Mouse (Mus musculus) T-helper 17 cell (primary cell): ENCODE data around the gene Lrrc39.

Source experiments
- in situ Hi-C, 2 experiments: fragments of 300-600 bp; cut with MboI, MseI; formaldehyde crosslinking; loops; 1 replicate in 1 of 2; 2 replicates in 1 of 2; pipeline ENCODE4 v1.15.1; 2025; ENCODE audit warnings: high pct_unique_total_duplicates in 2 of 2

Lrrc39 gene

DNA sequence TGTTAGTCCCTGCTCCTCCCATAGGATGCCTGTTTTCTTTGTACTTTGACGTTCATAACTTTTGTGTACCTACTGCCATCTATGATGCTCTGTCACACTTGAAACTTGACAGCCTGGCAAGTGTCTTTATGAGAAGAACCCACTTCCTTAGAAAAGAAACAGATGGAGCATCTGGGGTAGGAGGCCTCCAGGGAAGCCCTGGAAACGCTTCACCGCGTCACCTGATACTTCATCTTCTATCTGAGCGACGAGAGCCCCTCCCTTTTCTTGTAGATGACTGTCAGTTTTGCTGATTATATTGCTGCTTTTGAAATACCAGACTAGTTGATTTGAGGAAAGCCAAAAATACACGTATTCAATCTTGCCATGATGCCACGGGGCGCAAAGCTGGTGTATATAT lies 41.8 kb downstream of the Lrrc39 start:
- in situ Hi-C loops = no loop called here

DNA sequence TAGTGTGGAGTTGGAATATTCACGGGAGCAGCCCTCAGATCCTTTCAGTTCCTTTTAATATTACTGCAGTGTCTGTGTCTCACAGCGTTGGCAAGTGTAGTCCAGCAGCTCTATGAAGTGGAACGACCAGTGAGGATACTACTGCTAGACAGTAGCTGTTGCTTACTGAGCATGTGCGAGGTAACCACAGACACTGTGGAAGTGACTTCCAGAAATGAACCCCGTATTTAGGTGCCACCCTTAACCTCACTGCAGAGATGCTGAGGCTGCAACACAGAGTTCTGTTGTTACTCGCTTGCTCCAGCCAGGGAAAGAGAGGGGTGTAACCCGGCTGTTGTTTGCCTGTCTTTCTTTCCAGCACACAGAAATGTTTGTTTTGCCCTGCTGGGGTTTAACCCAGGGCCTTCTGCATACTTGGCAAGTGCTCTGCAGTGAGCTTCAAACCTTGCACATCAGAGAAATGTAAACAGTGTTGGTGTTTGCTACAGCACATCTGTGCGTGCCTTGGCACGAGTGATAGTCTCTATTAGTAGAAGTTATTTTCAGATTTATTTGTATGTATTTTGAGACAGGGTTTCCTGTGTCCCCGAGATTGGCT lies 51.6 kb downstream of the Lrrc39 start, which contains the start of gene Trmt13:
TSS of gene Trmt13 (minus strand) at position 293 of the 598 bp plus-strand sequence.
- in situ Hi-C loops = no loop called here

DNA sequence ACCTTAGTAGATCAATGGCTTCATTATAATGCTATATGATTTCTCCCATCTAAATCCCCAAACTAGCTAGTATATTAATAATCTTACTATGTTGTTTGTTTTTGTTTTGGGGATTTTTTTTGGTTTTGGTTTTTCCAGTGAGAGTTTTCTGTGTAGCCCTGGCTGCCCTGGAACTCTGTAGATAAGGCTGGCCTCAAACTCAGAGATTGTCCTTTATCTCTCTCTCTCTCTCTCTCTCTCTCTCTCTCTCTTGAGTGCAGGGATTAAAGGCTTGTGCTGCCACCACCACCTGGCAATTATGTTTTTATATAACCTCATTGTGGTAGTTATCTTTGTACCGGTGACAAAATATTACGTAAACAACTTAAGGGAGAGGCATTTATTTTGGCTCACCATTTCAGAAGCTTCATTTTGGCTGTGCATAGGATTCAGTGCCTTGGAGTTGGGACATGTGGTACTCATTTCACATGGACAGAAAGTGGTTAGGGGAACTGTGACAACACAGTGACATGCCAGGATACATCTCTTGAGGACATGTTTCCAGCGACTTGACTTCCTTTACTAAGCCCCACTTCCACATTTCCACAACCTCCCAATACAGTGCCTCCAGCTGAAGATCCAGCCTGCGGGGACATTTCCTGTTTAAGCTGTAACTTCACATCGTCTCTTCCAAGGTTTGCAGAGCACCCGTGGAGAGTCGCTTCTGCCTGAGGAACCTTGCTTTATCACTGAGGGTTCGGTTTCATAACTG lies 52.7 kb downstream of the Lrrc39 start:
- in situ Hi-C loops = no loop called here

DNA sequence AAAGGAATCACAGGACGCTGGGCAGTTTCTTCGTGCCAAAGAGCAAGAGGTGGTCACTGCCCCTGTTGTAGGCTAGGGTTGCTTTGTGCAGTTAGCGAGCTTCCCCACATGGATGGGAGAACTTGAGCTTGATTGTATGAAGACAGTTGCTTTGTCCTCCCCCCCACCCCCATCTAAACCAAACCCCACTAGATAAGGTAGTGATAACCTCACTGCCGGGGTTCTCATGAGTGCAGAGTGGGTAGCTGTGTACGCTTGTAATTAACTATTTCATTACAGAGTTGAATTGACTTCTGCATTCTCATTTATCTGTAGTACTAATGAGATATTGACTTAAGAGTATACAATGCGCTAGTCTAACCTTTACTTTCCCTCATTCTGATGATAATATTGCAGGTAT lies 56.1 kb downstream of the Lrrc39 start:
- in situ Hi-C loops = no loop called here

DNA sequence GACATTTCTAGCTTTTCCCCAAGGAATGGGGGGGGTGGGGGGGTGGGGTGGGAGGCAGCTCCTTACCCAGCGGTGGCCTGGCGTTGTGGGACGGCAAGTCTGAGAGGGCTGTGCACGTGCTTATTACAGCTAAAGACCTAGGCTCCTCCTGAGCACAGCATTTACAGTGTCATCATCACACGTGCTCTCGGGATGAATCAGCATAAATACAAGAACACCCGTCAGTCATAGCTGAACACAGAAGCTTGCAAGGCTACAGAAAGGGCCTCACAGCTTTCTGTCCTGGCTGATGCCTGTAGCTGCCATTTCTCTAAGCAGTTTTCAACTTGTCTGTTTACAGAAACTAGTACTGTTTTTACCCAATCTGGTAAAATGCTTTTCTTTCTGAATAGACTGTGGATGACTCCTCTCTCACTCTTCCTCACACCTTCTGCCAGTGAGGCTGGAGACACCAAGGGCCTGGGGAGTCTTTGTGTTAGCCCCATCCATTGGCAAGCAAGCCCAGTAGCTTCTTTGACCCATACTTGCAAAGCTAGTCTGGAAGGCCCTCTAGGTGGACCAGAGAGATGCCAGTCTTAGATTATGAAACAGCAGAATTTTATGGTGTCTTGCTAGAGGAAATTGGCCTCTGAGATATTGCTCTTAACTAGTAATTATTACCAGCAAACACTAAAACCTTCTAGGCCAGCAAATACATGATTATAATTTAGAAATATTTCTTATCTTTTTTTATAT lies 58.0 kb downstream of the Lrrc39 start:
- in situ Hi-C loops = loop anchor here in 1 of 2 experiments (10.0 kb wide), 1 partner anchor 276 kb away; no protein-coding TSS in a partner anchor

DNA sequence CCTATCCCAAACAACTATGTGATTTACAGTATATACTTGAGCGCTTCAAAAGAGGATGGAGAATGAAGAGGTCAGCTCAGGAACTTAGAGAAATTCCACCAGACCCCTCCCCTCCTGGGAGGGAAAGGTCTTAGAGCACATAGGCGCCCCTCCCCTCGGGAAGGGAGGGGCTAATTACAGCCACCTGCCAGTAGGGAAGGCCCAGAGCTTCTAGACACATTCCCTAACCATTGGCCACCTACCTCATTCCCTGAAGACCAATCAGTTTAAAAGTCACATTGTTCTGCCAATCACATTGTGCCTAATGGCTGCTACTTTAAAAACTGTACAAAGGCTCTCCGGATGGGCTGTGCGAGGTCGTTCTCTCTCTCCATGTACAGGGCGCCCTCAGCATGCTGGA lies 59.9 kb downstream of the Lrrc39 start:
- in situ Hi-C loops = loop anchor here in 1 of 2 experiments (10.0 kb wide), 1 partner anchor 278 kb away; no protein-coding TSS in a partner anchor

DNA sequence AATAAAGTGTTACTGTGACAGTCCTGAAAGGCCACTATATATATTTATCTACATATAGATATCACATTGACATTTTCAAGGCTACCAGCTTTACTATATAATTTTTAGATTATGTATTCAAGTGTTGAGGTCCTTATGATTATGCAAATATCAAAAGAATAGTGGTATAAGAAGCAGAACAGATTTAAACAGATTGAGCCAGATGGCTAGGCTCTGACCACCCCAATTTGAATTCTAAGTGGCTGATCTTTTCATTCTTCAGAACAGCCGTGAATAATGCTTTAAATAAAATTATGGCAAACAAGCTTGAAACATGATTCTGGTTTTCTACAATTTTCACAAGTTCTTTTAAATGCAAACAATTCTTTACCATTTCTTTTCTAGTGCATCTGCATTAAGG lies 68.7 kb downstream of the Lrrc39 start:
- in situ Hi-C loops = no loop called here
